Mouse (Mus musculus) cerebellum, adult 9-11 months (tissue): ENCODE results near the gene Npy1r.

Experiments used
- DNase-seq: peaks from one replicate; pipeline ENCODE4 v3.0.0; 2022

The Npy1r gene

GRCm38 (mm10) chr8:66696970-66697843, at the start of gene Npy1r:
TSS of gene Npy1r (plus strand) at chr8:66697192.
- DNase-seq, result no peak

- DNase-seq, result no peak
Observed at GRCm38 (mm10) chr8:66681261-66681660, 15.7 kb upstream of the Npy1r start.

- DNase-seq, result no peak
Observed at GRCm38 (mm10) chr8:66687511-66688329, 9.3 kb upstream of the Npy1r start, which contains the start of gene Npy5r. TSS of gene Npy5r (minus strand) at chr8:66688128.

GRCm38 (mm10) chr8:66688395-66688794, 8.6 kb upstream of the Npy1r start:
- DNase-seq, result no peak

- no peak for DNase-seq
Observed at GRCm38 (mm10) chr8:66688799-66689198, 8.2 kb upstream of the Npy1r start.

- DNase-seq, result no peak
Observed at GRCm38 (mm10) chr8:66690402-66690801, 6.6 kb upstream of the Npy1r start.

- DNase-seq, result no peak
Observed at GRCm38 (mm10) chr8:66698011-66698410, 1.0 kb downstream of the Npy1r start.

GRCm38 (mm10) chr8:66698782-66699181, 1.8 kb downstream of the Npy1r start:
- no peak for DNase-seq

- no peak for DNase-seq
Observed at GRCm38 (mm10) chr8:66714324-66714975, 17.5 kb downstream of the Npy1r start.

- no peak for DNase-seq
Observed at GRCm38 (mm10) chr8:66722835-66723234, 25.8 kb downstream of the Npy1r start.

GRCm38 (mm10) chr8:66729446-66729845, 32.5 kb downstream of the Npy1r start:
- DNase-seq, result no peak

GRCm38 (mm10) chr8:66731957-66732356, 35.0 kb downstream of the Npy1r start:
- DNase-seq, result no peak

- DNase-seq, result no peak
Observed at GRCm38 (mm10) chr8:66742359-66742758, 45.4 kb downstream of the Npy1r start.

- DNase-seq, result no peak
Observed at GRCm38 (mm10) chr8:66745612-66746011, 48.6 kb downstream of the Npy1r start.

- DNase-seq, result no peak
Observed at GRCm38 (mm10) chr8:66751621-66752020, 54.6 kb downstream of the Npy1r start.

GRCm38 (mm10) chr8:66756161-66756560, 59.2 kb downstream of the Npy1r start:
- no peak for DNase-seq
